14 mouse cellular contexts compared by ENCODE assay signal in the genomic region with DNA sequence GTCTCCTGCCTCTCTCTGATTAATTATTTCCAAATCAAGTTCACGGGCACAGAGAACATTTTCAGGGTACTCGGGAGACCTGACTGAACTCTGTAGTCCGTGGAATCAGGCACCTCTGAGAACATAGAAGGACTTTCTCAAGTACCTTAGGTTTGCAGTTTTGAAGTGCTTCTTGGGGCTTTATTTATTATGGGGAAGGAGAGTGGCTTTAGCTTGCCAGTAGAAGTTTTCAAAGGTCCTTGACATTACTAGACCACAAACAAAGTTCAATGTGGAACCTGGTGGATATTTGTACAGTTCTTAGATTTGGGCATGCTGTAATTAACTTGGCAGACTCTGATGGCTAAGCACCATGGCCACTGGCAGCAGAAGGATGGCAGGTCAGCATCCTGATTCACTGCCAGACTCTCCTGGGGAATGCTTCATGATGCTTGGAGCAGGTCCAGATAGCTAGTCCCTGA.
DNase-seq lines count a peak whose midpoint lies in the region; ATAC-seq and TF ChIP-seq lines count a peak whose summit lies in the region.
"Had no signal": no experiment of that assay in that cellular context is flagged by ENCODE, and none has a peak within 500 bp of the region (broad histone marks: within the 10 kb centered on the region; RNA-seq: fewer than 3 reads in every experiment).

No protein-coding gene starts in this region.

- peak; percentile 3 to 4 for DNase-seq in heart, postnatal 10 days
- DNase-seq in MN1 (ENCODE audit: low spot score), result peak; percentile 6
- DNase-seq in brain, embryonic 14.5 days (ENCODE audit: low read depth), result peak; percentile 48
- DNase-seq in lung, adult 2 months, result peak; percentile 23
- DNase-seq in thymus, postnatal 10 days (ENCODE audit: low spot score in 2 of 2), result no peak
- DNase-seq in right cerebral cortex, postnatal 10 days (ENCODE audit: low spot score in 2 of 2), result no peak
- DNase-seq: embryo, embryonic 11 days; gastrocnemius, adult 2 months; liver, postnatal 0 days; thymus, postnatal 25 days had no signal

- H3K4me3 ChIP-seq in heart, embryonic 11.5 days (ENCODE audit: low read depth, low read length), result no peak overlapping the region
- H3K4me3 ChIP-seq in lung, adult 2 months (replicated peaks; ENCODE audit: extremely low read depth, low read depth, low read length), result no peak overlapping the region
- H3K4me3 ChIP-seq in neural tube, embryonic 15.5 days (replicated peaks), result no peak overlapping the region
- H3K4me3 ChIP-seq: gastrocnemius, adult 2 months; hindbrain, embryonic 15.5 days; layer of hippocampus, adult 2 months had no signal

- 81% methylated on average over 3 of the region's 3 CpGs for WGBS in heart, embryonic 11.5 days (ENCODE audit: insufficient replicate concordance)
- 73% methylated on average over 3 of the region's 3 CpGs for WGBS in lung, adult 2 months
- WGBS in neural tube, embryonic 15.5 days, result 85% methylated on average over 3 of the region's 3 CpGs

- H3K4me1 ChIP-seq in heart, embryonic 11.5 days (ENCODE audit: control insufficient read depth, insufficient read depth, low read length), result no peaks in the 10 kb centered on the region
- H3K4me1 ChIP-seq in lung, adult 2 months (ENCODE audit: control insufficient read depth, insufficient read depth, low read length), result no peaks in the 10 kb centered on the region
- H3K4me1 ChIP-seq in neural tube, embryonic 15.5 days, result no peaks in the 10 kb centered on the region
- H3K4me1 ChIP-seq: hindbrain, embryonic 15.5 days had no signal

- no peaks in the 10 kb centered on the region for H3K9me3 ChIP-seq in heart, embryonic 11.5 days (replicated peaks; ENCODE audit: control insufficient read depth, low read length)
- H3K9me3 ChIP-seq in neural tube, embryonic 15.5 days (replicated peaks), result no peaks in the 10 kb centered on the region
- H3K9me3 ChIP-seq: hindbrain, embryonic 15.5 days had no signal

- no peak overlapping the region for H3K4me2 ChIP-seq in heart, embryonic 11.5 days
- no peak overlapping the region for H3K4me2 ChIP-seq in neural tube, embryonic 15.5 days
- H3K4me2 ChIP-seq: hindbrain, embryonic 15.5 days had no signal

- intact Hi-C loops in heart, postnatal 10 days (cut with DNase I), result no loop called here

- H3K27ac ChIP-seq in heart, embryonic 11.5 days (ENCODE audit: low read depth, low read length), result no peak overlapping the region
- no peak overlapping the region for H3K27ac ChIP-seq in neural tube, embryonic 15.5 days (replicated peaks)
- H3K27ac ChIP-seq: gastrocnemius, adult 2 months; hindbrain, embryonic 15.5 days; layer of hippocampus, adult 2 months had no signal

- ATAC-seq in heart, embryonic 11.5 days (replicated peaks; ENCODE audit: insufficient number of reproducible peaks, low FRiP score, low TSS enrichment), result no peak
- ATAC-seq in neural tube, embryonic 15.5 days (ENCODE audit: low FRiP score), result no peak
- ATAC-seq: liver, postnatal 0 days had no signal

- H3K9ac ChIP-seq in heart, embryonic 11.5 days (ENCODE audit: low read depth, low read length), result no peak overlapping the region
- no peak overlapping the region for H3K9ac ChIP-seq in neural tube, embryonic 15.5 days (replicated peaks)
- H3K9ac ChIP-seq: hindbrain, embryonic 15.5 days; liver, postnatal 0 days had no signal

- TF ChIP-seq CTCF in brain, embryonic 14.5 days (IDR thresholded peaks at IDR 0.05; ENCODE audit: borderline replicate concordance, extremely low read depth, insufficient read depth, insufficient read length), result no peak
- no peak for TF ChIP-seq CTCF in lung, adult 2 months (IDR thresholded peaks at IDR 0.05; ENCODE audit: insufficient read depth, low read length)

- no peaks in the 10 kb centered on the region for H3K27me3 ChIP-seq in heart, embryonic 11.5 days (ENCODE audit: control insufficient read depth, insufficient read depth, low read length)
- H3K27me3 ChIP-seq in neural tube, embryonic 15.5 days (replicated peaks), result no peaks in the 10 kb centered on the region
- H3K27me3 ChIP-seq: hindbrain, embryonic 15.5 days had no signal

- H3K36me3 ChIP-seq in heart, embryonic 11.5 days (ENCODE audit: control insufficient read depth, insufficient read depth, low read length), result no peaks in the 10 kb centered on the region
- H3K36me3 ChIP-seq in neural tube, embryonic 15.5 days, result no peaks in the 10 kb centered on the region
- H3K36me3 ChIP-seq: hindbrain, embryonic 15.5 days had no signal

- no peak for TF ChIP-seq POLR2A in brain, embryonic 14.5 days (IDR thresholded peaks at IDR 0.05; ENCODE audit: borderline replicate concordance, extremely low read depth, insufficient read depth, insufficient read length, poor library complexity, severe bottlenecking)
- no peak for TF ChIP-seq POLR2A in lung, adult 2 months (IDR thresholded peaks at IDR 0.05; ENCODE audit: borderline replicate concordance, extremely low read depth, low read depth, low read length)

Comparison
In these comparisons a context has a peak if more than half of its experiments do, and no peak if none do; other contexts are left out.
1. DNase-seq: peak in heart, postnatal 10 days (2 of 2), MN1 (single experiment), brain, embryonic 14.5 days (single experiment) and lung, adult 2 months (single experiment); none in thymus, postnatal 10 days (0 of 2) and right cerebral cortex, postnatal 10 days (0 of 2).